Mouse (Mus musculus) limb, embryonic 11.5 days (tissue): ENCODE data around the gene Stard8. TPM values are rescaled to one million over a fixed set of nuclear protein-coding genes. Genes with fewer than 3 reads are reported as not detected.

ENCODE experiments used
- ATAC-seq: fragments of 200-750 bp; cut with Nextera tagmentation; 2 replicates; pipeline ENCODE4 v1.8.0; 2017; ENCODE audit warnings: low read depth; ENCODE audit not compliant: insufficient number of reproducible peaks, low FRiP score, low TSS enrichment
- DNase-seq: peaks from one replicate; pipeline ENCODE4 v3.0.0-alpha.2; 2015; ENCODE audit warnings: low spot score
- H3K27ac ChIP-seq: fragments of 300-500 bp; sonication (generic); replicated peaks from 2 replicates; pipeline ENCODE4 v1.5.1; 2014; ENCODE audit warnings: low read depth, mild to moderate bottlenecking, low read length
- H3K27me3 ChIP-seq: fragments of 300-500 bp; sonication (generic); 2 replicates; pipeline ENCODE4 v1.6.1; 2014; ENCODE audit warnings: mild to moderate bottlenecking, low read length, mixed read lengths; ENCODE audit not compliant: control insufficient read depth, insufficient read depth
- H3K36me3 ChIP-seq: fragments of 300-500 bp; sonication (generic); 2 replicates; pipeline ENCODE4 v1.6.1; 2014; ENCODE audit warnings: mild to moderate bottlenecking, low read length, moderate library complexity, mixed read lengths; ENCODE audit not compliant: control insufficient read depth, insufficient read depth
- H3K4me1 ChIP-seq: fragments of 300-500 bp; sonication (generic); 2 replicates; pipeline ENCODE4 v1.6.1; 2014; ENCODE audit warnings: low read length, mixed read lengths; ENCODE audit not compliant: control insufficient read depth, insufficient read depth
- H3K4me2 ChIP-seq: fragments of 300-500 bp; sonication (generic); 2 replicates; pipeline ENCODE4 v1.6.1; 2014; ENCODE audit warnings: low read depth, mild to moderate bottlenecking, moderate library complexity; ENCODE audit not compliant: severe bottlenecking
- H3K4me3 ChIP-seq: fragments of 300-500 bp; sonication (generic); 2 replicates; pipeline ENCODE4 v1.5.1; 2014; ENCODE audit warnings: low read depth, low read length
- H3K9ac ChIP-seq: fragments of 300-500 bp; sonication (generic); 2 replicates; pipeline ENCODE4 v1.6.1; 2014; ENCODE audit warnings: mild to moderate bottlenecking, low read length
- H3K9me3 ChIP-seq: fragments of 300-500 bp; sonication (generic); 2 replicates; pipeline ENCODE4 v1.6.1; 2016; ENCODE audit warnings: low read length; ENCODE audit not compliant: control insufficient read depth
- WGBS: fragments of 180-500 bp; shearing (Covaris S2); extraction: QIAGEN DNeasy Blood & Tissue Kit; methylation state at CpG from one replicate; pipeline ENCODE4 v1.1.7; 2014; 5-methylcytosine and 5-hydroxymethylcytosine counted together
- polyA plus RNA-seq: library from polyadenylated mRNA; unstranded; fragments of >200 nt; fragmentation: Nextera tagmentation; extraction: Ambion mirVana; gene quantifications from 2 replicates; pipeline ENCODE4 v1.2.1, GENCODE M21; 2014

Stard8 gene
- polyA plus RNA-seq, 1 experiment from 2014 or later, result 4.3 TPM

- no peak overlapping the region for H3K4me2 ChIP-seq
- peaks cover 13% of the 10 kb centered on the region for H3K27me3 ChIP-seq
- H3K9me3 ChIP-seq, result no peaks in the 10 kb centered on the region
- H3K36me3 ChIP-seq, result no peaks in the 10 kb centered on the region
- H3K4me1 ChIP-seq, result 0 out of 2 replicates have a peak, but pooled peaks cover 2% of the 10 kb centered on the region
- DNase-seq, result no peak
- WGBS, result 66% methylated on average over 5 of the region's 5 CpGs
- H3K27ac ChIP-seq, result no peak overlapping the region
- H3K4me3 ChIP-seq, result no peak overlapping the region
- no peak for ATAC-seq
- H3K9ac ChIP-seq, result no peak overlapping the region
Observed at GRCm38 (mm10) chrX:99049247-99049646, 46.2 kb downstream of the Stard8 start.

DNA sequence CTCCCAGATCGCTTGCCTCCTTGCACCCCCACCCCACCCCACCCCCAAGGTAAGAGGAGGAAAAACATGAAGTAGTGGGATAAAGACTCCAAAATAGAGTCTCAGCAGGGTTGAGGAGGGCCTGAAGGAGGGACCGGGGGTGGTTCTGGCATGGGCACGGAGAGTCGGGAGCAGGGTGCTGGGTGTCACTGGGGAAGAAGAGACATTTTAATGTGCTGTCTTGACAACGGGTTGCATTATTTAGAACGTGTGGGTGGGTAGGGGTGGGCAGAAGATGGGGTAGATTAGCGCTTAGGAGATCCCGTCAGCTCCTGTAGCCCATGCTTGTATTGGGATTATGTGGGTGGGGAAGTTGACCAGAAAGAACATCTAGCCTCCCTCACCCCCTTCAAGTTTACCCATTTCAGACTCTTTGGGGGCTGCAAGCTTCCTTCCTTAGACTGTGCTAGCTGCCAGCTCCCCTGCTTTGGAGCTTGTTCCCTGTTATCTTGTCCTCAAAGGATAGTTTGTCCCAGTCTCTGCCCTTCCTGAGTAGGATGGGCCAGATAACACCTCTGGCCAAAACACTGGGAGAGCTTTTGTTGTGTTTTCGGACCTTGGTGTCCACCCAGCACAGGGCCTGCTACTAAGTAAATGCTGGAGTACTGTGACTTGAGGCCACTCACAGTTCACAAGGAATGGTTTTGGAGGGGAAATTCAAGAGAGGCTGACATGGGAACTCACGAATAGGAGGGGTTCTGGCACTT, 47.9 kb downstream of the Stard8 start:
- no peak overlapping the region for H3K27ac ChIP-seq
- no peak overlapping the region for H3K4me3 ChIP-seq
- H3K27me3 ChIP-seq, result peaks cover 14% of the 10 kb centered on the region
- no peak for DNase-seq
- 0 out of 2 replicates have a peak, but pooled peaks cover 2% of the 10 kb centered on the region for H3K4me1 ChIP-seq
- H3K9ac ChIP-seq, result no peak overlapping the region
- no peak overlapping the region for H3K4me2 ChIP-seq
- no peaks in the 10 kb centered on the region for H3K9me3 ChIP-seq
- ATAC-seq, result no peak
- H3K36me3 ChIP-seq, result no peaks in the 10 kb centered on the region
- 85% methylated on average over 10 of the region's 10 CpGs for whole genome bisulfite sequencing

- H3K4me2 ChIP-seq, result no peak overlapping the region
- no peak overlapping the region for H3K4me3 ChIP-seq
- H3K36me3 ChIP-seq, result no peaks in the 10 kb centered on the region
- 86% methylated on average over 7 of the region's 7 CpGs for WGBS
- H3K27me3 ChIP-seq, result peaks cover 12% of the 10 kb centered on the region
- no peak overlapping the region for H3K27ac ChIP-seq
- H3K4me1 ChIP-seq, result no peaks in the 10 kb centered on the region
- H3K9ac ChIP-seq, result no peak overlapping the region
- no peaks in the 10 kb centered on the region for H3K9me3 ChIP-seq
- DNase-seq (no peak), ATAC-seq (no peak)
Observed at GRCm38 (mm10) chrX:99052255-99052654, 49.2 kb downstream of the Stard8 start.

DNA sequence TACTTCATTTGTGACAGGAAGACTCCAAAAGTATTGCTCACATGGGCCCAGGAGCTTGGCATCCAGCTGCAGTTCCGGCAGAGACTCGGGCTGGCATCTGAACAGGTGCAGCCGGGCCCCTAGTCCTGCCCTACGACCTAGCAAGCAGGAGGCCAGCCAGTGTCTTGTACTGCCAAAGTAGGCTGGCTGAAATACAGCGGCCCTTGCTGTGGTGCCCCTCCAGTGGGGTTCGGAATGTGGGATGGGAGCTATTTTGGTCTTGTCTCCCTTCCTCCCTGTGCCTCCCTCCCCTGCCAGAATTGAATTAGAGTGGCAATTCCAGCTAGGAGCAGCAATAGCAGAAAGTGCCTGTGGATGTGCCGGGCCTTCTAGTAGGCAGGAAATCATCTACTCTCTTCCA, 51.5 kb downstream of the Stard8 start:
- Histone ChIP-seq H3K4me2 (no peak overlapping the region), H3K4me3 (no peak overlapping the region), H3K27ac (no peak overlapping the region), H3K4me1 (no peaks in the 10 kb centered on the region), H3K9me3 (no peaks in the 10 kb centered on the region), H3K9ac (no peak overlapping the region), H3K36me3 (no peaks in the 10 kb centered on the region), H3K27me3 (peaks cover 12% of the 10 kb centered on the region; the same call in 1 of the 2 replicates)
- ATAC-seq (no peak), DNase-seq (no peak)
- 80% methylated on average over 7 of the region's 7 CpGs for WGBS

- Histone ChIP-seq H3K4me1 (no peaks in the 10 kb centered on the region), H3K27me3 (peaks cover 10% of the 10 kb centered on the region; the same call in 1 of the 2 replicates), H3K9ac (no peak overlapping the region), H3K4me3 (no peak overlapping the region), H3K4me2 (no peak overlapping the region), H3K36me3 (no peaks in the 10 kb centered on the region), H3K27ac (no peak overlapping the region), H3K9me3 (no peaks in the 10 kb centered on the region)
- 46% methylated on average over 6 of the region's 6 CpGs for WGBS
- DNase-seq, result no peak
- ATAC-seq, result 0 out of 2 replicates have a peak, but pooled peaks have one; percentile 31
Observed at GRCm38 (mm10) chrX:99057772-99058440, 54.9 kb downstream of the Stard8 start.

DNA sequence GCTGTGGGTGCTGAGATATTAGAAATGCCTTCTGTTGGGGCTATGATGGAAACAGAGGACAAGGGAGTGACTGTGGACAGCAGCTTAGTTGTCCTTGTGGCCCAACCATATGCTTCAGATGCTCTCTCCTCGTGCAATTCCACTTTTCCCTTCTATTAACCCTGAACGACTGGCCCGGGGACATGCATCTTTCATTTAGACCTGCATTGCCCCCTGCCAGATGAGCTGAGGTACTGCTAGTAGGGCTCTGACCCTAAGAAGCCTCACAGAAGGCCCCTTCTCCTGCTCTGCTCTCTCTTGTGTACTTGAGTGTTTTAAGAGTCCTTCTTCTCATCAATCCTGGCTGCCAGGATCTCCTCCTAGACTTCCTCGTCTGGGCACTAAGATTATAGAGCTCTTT, 56.1 kb downstream of the Stard8 start:
- H3K27me3 ChIP-seq, result peaks cover 8% of the 10 kb centered on the region; the same call in 1 of the 2 replicates
- 27% methylated on average over 4 of the region's 4 CpGs for WGBS
- peak; percentile 35 for DNase-seq

DNA sequence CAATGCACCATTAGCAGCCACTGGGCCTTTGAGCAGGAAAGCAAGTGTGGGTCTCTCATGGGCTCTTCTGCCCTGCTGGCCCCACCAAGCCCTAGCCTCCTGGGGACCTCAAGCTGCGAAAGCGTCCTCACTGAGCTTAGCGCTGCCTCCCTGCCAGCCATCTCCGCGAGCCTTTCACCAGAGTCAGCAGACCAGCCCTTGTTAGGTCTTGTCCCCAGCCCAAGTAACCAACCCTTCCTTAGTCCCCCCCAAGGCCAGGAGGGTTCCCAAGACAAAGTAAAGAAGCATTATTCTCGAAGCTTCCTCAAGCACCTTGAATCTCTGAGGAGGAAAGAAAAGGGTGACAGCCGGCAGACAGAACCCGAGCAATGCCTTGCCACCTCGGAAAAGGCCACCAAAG, 62.5 kb downstream of the Stard8 start:
- Histone ChIP-seq H3K27ac (no peak overlapping the region), H3K9me3 (no peaks in the 10 kb centered on the region), H3K4me2 (no peak overlapping the region), H3K4me3 (no peak overlapping the region), H3K27me3 (0 out of 2 replicates have a peak, but pooled peaks cover 3% of the 10 kb centered on the region), H3K9ac (no peak overlapping the region), H3K4me1 (no peaks in the 10 kb centered on the region), H3K36me3 (no peaks in the 10 kb centered on the region)
- WGBS, result 94% methylated on average over 9 of the region's 9 CpGs
- no peak for ATAC-seq
- no peak for DNase-seq

More for the DNA sequence above, 56.1 kb downstream of the Stard8 start:
- no peak overlapping the region for H3K9ac ChIP-seq
- H3K4me3 ChIP-seq, result no peak overlapping the region
- no peaks in the 10 kb centered on the region for H3K4me1 ChIP-seq
- no peak for ATAC-seq
- no peaks in the 10 kb centered on the region for H3K36me3 ChIP-seq
- H3K9me3 ChIP-seq, result no peaks in the 10 kb centered on the region
- H3K4me2 ChIP-seq, result no peak overlapping the region
- no peak overlapping the region for H3K27ac ChIP-seq

DNA sequence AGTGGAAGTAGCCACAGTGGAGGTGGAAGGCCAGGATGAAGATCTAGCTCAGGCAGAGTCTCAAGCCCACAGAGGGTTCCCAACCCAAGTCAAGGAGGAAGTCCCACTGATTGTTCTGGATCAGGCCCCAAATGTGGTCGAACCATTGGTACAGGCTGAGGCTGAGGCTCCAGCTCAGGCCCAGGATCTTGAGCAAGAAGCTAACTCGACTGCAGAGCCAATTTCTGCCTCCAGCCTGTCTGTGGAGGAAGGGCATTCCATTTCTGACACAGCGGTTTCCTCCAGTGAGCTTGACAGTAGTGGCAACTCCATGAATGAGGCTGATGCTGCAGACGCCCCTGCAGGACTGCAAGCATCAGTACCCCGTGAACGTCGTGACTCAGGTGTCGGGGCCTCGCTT, 63.5 kb downstream of the Stard8 start:
- peaks cover 3% of the 10 kb centered on the region; the same call in 1 of the 2 replicates for H3K27me3 ChIP-seq
- no peaks in the 10 kb centered on the region for H3K36me3 ChIP-seq
- ATAC-seq, result no peak

More for the DNA sequence above, 63.5 kb downstream of the Stard8 start:
- Histone ChIP-seq H3K4me1 (no peaks in the 10 kb centered on the region), H3K9me3 (no peaks in the 10 kb centered on the region), H3K27ac (no peak overlapping the region), H3K9ac (no peak overlapping the region), H3K4me2 (no peak overlapping the region), H3K4me3 (no peak overlapping the region)
- WGBS, result 92% methylated on average over 9 of the region's 9 CpGs
- DNase-seq, result no peak
